Mouse (Mus musculus) kidney, embryonic 15.5 days (tissue): ENCODE results near the gene Arhgap32. TPM values are rescaled to one million over a fixed set of nuclear protein-coding genes. Genes with fewer than 3 reads are reported as not detected.

ENCODE experiments used
- ATAC-seq: fragments of 200-750 bp; cut with Nextera tagmentation; replicated peaks from 2 replicates; pipeline ENCODE4 v1.8.0; 2017; ENCODE audit warnings: moderate TSS enrichment; ENCODE audit not compliant: low FRiP score
- H3K27ac ChIP-seq: fragments of 300-500 bp; sonication (generic); 2 replicates; pipeline ENCODE4 v1.5.1; 2015; ENCODE audit warnings: mild to moderate bottlenecking, inconsistent platforms
- H3K27me3 ChIP-seq: fragments of 300-500 bp; sonication (generic); 2 replicates; pipeline ENCODE4 v1.6.1; 2015; ENCODE audit warnings: inconsistent platforms
- H3K36me3 ChIP-seq: fragments of 300-500 bp; sonication (generic); 2 replicates; pipeline ENCODE4 v1.6.1; 2015; ENCODE audit warnings: inconsistent platforms
- H3K4me1 ChIP-seq: fragments of 300-500 bp; sonication (generic); 2 replicates; pipeline ENCODE4 v1.6.1; 2015; ENCODE audit warnings: inconsistent platforms
- H3K4me2 ChIP-seq: fragments of 300-500 bp; sonication (generic); 2 replicates; pipeline ENCODE4 v1.6.1; 2015; ENCODE audit warnings: moderate library complexity, mild to moderate bottlenecking, inconsistent platforms
- H3K4me3 ChIP-seq: fragments of 300-500 bp; sonication (generic); replicated peaks from 2 replicates; pipeline ENCODE4 v1.5.1; 2015; ENCODE audit warnings: mild to moderate bottlenecking, inconsistent platforms
- H3K9ac ChIP-seq: fragments of 300-500 bp; sonication (generic); 2 replicates; pipeline ENCODE4 v1.6.1; 2015; ENCODE audit warnings: mild to moderate bottlenecking, inconsistent platforms
- H3K9me3 ChIP-seq: fragments of 300-500 bp; sonication (generic); replicated peaks from 2 replicates; pipeline ENCODE4 v1.6.1; 2016; ENCODE audit warnings: inconsistent platforms
- WGBS: fragments of 180-500 bp; shearing (Covaris S2); methylation state at CpG from one replicate; pipeline ENCODE4 v1.1.7; 2015; ENCODE audit warnings: mixed read lengths; 5-methylcytosine and 5-hydroxymethylcytosine counted together
- polyA plus RNA-seq: library from polyadenylated mRNA; unstranded; fragments of >200 nt; fragmentation: Nextera tagmentation; extraction: Ambion mirVana; gene quantifications from 2 replicates; pipeline ENCODE4 v1.2.1, GENCODE M21; 2015

The Arhgap32 gene
- polyA plus RNA-seq, 1 experiment from 2014 or later: 8.6 TPM

GRCm38 (mm10) chr9:32139641-32140040 lies 23.7 kb downstream of the Arhgap32 start:
- peaks cover 10% of the 10 kb centered on the region for H3K4me1 ChIP-seq
- WGBS: 67% methylated on average over 5 of the region's 5 CpGs
- no peaks in the 10 kb centered on the region for H3K27me3 ChIP-seq
- no peak overlapping the region for H3K4me2 ChIP-seq
- no peak for ATAC-seq
- no peak overlapping the region for H3K9ac ChIP-seq
- H3K27ac ChIP-seq: no peak overlapping the region
- no peak overlapping the region for H3K4me3 ChIP-seq
- H3K36me3 ChIP-seq: no peaks in the 10 kb centered on the region
- no peaks in the 10 kb centered on the region for H3K9me3 ChIP-seq

GRCm38 (mm10) chr9:32142834-32143233 lies 26.9 kb downstream of the Arhgap32 start:
- no peaks in the 10 kb centered on the region for H3K27me3 ChIP-seq
- peak; percentile 60; the same call in 1 of the 2 replicates for ATAC-seq
- H3K4me2 ChIP-seq: no peak overlapping the region
- H3K4me1 ChIP-seq: peaks cover 10% of the 10 kb centered on the region
- no peak overlapping the region for H3K27ac ChIP-seq
- H3K9ac ChIP-seq: no peak overlapping the region
- WGBS: 14% methylated on average over 3 of the region's 3 CpGs
- no peaks in the 10 kb centered on the region for H3K36me3 ChIP-seq
- no peak overlapping the region for H3K4me3 ChIP-seq
- no peaks in the 10 kb centered on the region for H3K9me3 ChIP-seq

- WGBS: 90% methylated on average over 3 of the region's 3 CpGs
- H3K27ac ChIP-seq: no peak overlapping the region
- no peak for ATAC-seq
- no peaks in the 10 kb centered on the region for H3K27me3 ChIP-seq
- no peak overlapping the region for H3K4me3 ChIP-seq
- no peaks in the 10 kb centered on the region for H3K9me3 ChIP-seq
- no peak overlapping the region for H3K4me2 ChIP-seq
- peaks cover 10% of the 10 kb centered on the region for H3K4me1 ChIP-seq
- H3K36me3 ChIP-seq: no peaks in the 10 kb centered on the region
- no peak overlapping the region for H3K9ac ChIP-seq
These were observed 27.5 kb downstream of the Arhgap32 start for GRCm38 (mm10) chr9:32143451-32143850.

GRCm38 (mm10) chr9:32146257-32146996 lies 30.5 kb downstream of the Arhgap32 start:
- Histone ChIP-seq H3K36me3 (no peaks in the 10 kb centered on the region), H3K4me3 (no peak overlapping the region), H3K27ac (no peak overlapping the region), H3K27me3 (no peaks in the 10 kb centered on the region), H3K4me1 (peaks cover 10% of the 10 kb centered on the region), H3K9me3 (no peaks in the 10 kb centered on the region), H3K9ac (no peak overlapping the region), H3K4me2 (no peak overlapping the region)
- ATAC-seq: no peak
- WGBS: 65% methylated on average over 12 of the region's 12 CpGs

GRCm38 (mm10) chr9:32149241-32149640 lies 33.3 kb downstream of the Arhgap32 start:
- ATAC-seq: no peak
- no peak overlapping the region for H3K4me3 ChIP-seq
- WGBS: 86% methylated on average over 3 of the region's 3 CpGs
- peaks cover 5% of the 10 kb centered on the region; the same call in 1 of the 2 replicates for H3K36me3 ChIP-seq
- no peak overlapping the region for H3K27ac ChIP-seq
- H3K9me3 ChIP-seq: no peaks in the 10 kb centered on the region
- H3K9ac ChIP-seq: no peak overlapping the region
- no peaks in the 10 kb centered on the region for H3K4me1 ChIP-seq
- H3K27me3 ChIP-seq: no peaks in the 10 kb centered on the region
- H3K4me2 ChIP-seq: no peak overlapping the region

GRCm38 (mm10) chr9:32149836-32150642 lies 34.1 kb downstream of the Arhgap32 start:
- ATAC-seq: no peak
- H3K27me3 ChIP-seq: no peaks in the 10 kb centered on the region
- WGBS: 90% methylated on average over 11 of the region's 11 CpGs

GRCm38 (mm10) chr9:32154727-32155371 lies 38.9 kb downstream of the Arhgap32 start:
- H3K4me2 ChIP-seq: no peak overlapping the region
- WGBS: 86% methylated on average over 3 of the region's 3 CpGs
- no peak overlapping the region for H3K27ac ChIP-seq
- H3K36me3 ChIP-seq: peaks cover 5% of the 10 kb centered on the region; the same call in 1 of the 2 replicates
- no peaks in the 10 kb centered on the region for H3K27me3 ChIP-seq
- no peak overlapping the region for H3K9ac ChIP-seq
- H3K9me3 ChIP-seq: no peaks in the 10 kb centered on the region
- no peak overlapping the region for H3K4me3 ChIP-seq
- no peaks in the 10 kb centered on the region for H3K4me1 ChIP-seq
- no peak for ATAC-seq

More at GRCm38 (mm10) chr9:32149836-32150642, 34.1 kb downstream of the Arhgap32 start:
- no peak overlapping the region for H3K9ac ChIP-seq
- H3K4me3 ChIP-seq: no peak overlapping the region
- H3K4me2 ChIP-seq: no peak overlapping the region
- peaks cover 5% of the 10 kb centered on the region; the same call in 1 of the 2 replicates for H3K36me3 ChIP-seq
- no peaks in the 10 kb centered on the region for H3K9me3 ChIP-seq
- H3K4me1 ChIP-seq: no peaks in the 10 kb centered on the region
- H3K27ac ChIP-seq: no peak overlapping the region

- Histone ChIP-seq H3K4me1 (no peaks in the 10 kb centered on the region), H3K9ac (no peak overlapping the region), H3K27ac (no peak overlapping the region), H3K36me3 (peaks cover 5% of the 10 kb centered on the region; the same call in 1 of the 2 replicates), H3K27me3 (no peaks in the 10 kb centered on the region), H3K4me3 (no peak overlapping the region), H3K9me3 (no peaks in the 10 kb centered on the region), H3K4me2 (no peak overlapping the region)
- WGBS: 85% methylated on average over 4 of the region's 4 CpGs
- ATAC-seq: peak; percentile 67; the same call in 1 of the 2 replicates
These were observed 40.8 kb downstream of the Arhgap32 start for GRCm38 (mm10) chr9:32156706-32157105.

- H3K36me3 ChIP-seq: peaks cover 5% of the 10 kb centered on the region; the same call in 1 of the 2 replicates
- no peaks in the 10 kb centered on the region for H3K4me1 ChIP-seq
- H3K9me3 ChIP-seq: no peaks in the 10 kb centered on the region
- WGBS: 64% methylated on average over 3 of the region's 3 CpGs
- no peak for ATAC-seq
- H3K4me3 ChIP-seq: no peak overlapping the region
- no peaks in the 10 kb centered on the region for H3K27me3 ChIP-seq
- no peak overlapping the region for H3K9ac ChIP-seq
- H3K27ac ChIP-seq: no peak overlapping the region
- no peak overlapping the region for H3K4me2 ChIP-seq
These were observed 41.3 kb downstream of the Arhgap32 start for GRCm38 (mm10) chr9:32157201-32157600.

- ATAC-seq: peak; percentile 73
- H3K4me3 ChIP-seq: no peak overlapping the region
These were observed 43.1 kb downstream of the Arhgap32 start for GRCm38 (mm10) chr9:32158837-32159543.

GRCm38 (mm10) chr9:32159724-32160123 lies 43.8 kb downstream of the Arhgap32 start:
- WGBS: 79% methylated on average over 3 of the region's 3 CpGs
- H3K9me3 ChIP-seq: no peaks in the 10 kb centered on the region
- no peak overlapping the region for H3K4me3 ChIP-seq
- no peaks in the 10 kb centered on the region for H3K4me1 ChIP-seq
- no peak overlapping the region for H3K4me2 ChIP-seq
- no peak overlapping the region for H3K27ac ChIP-seq
- H3K36me3 ChIP-seq: no peaks in the 10 kb centered on the region
- no peak overlapping the region for H3K9ac ChIP-seq
- H3K27me3 ChIP-seq: no peaks in the 10 kb centered on the region
- ATAC-seq: no peak

More at GRCm38 (mm10) chr9:32158837-32159543, 43.1 kb downstream of the Arhgap32 start:
- Histone ChIP-seq H3K36me3 (no peaks in the 10 kb centered on the region), H3K9me3 (no peaks in the 10 kb centered on the region), H3K27me3 (no peaks in the 10 kb centered on the region), H3K4me1 (no peaks in the 10 kb centered on the region), H3K9ac (no peak overlapping the region), H3K27ac (no peak overlapping the region), H3K4me2 (no peak overlapping the region)
- 23% methylated on average over 3 of the region's 3 CpGs for WGBS
